Mouse (Mus musculus): ENCODE results near the gene Purb.

DNA sequence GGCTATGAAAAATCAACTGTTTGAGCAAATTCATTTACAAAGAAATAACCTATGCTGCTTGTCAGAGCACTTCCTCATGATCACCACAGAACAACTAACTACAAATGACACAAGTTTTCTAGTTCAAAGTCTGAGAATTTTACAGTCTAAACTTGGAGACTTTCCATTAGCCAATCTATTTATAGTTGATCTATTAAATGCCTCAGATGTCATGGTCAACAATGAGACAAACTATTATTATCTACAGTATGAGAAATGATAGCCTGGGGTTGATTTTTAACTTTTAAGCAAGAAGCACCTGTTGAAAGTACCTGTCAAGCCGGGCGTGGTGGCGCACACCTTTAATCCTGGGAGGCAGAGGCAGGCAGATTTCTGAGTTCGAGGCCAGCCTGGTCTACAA is 33.2 kb downstream of the Purb start:
- TF ChIP-seq CTCF (IDR thresholded peaks at IDR 0.05; ENCODE audit: low read depth, low read length) (no peak), POLR2A (IDR thresholded peaks at IDR 0.05; ENCODE audit: borderline replicate concordance, low read depth, low read length) (no peak)
